Mouse (Mus musculus) brain, embryonic 14.5 days (tissue): ENCODE measurements around the gene Add3. TPM values are rescaled to one million over a fixed set of nuclear protein-coding genes. Genes with fewer than 3 reads are reported as not detected.

Source experiments
- DNase-seq: peaks from one replicate; pipeline ENCODE4 v3.0.0-alpha.2; 2011; ENCODE audit warnings: low read depth
- CTCF ChIP-seq: fragments of 200-500 bp; IDR thresholded peaks from 2 replicates; pipeline ENCODE4 v1.5.1; 2012; ENCODE audit warnings: inconsistent platforms, mild to moderate bottlenecking, moderate library complexity, borderline replicate concordance; ENCODE audit not compliant: insufficient read depth, insufficient read length; ENCODE audit errors: extremely low read depth
- POLR2A ChIP-seq: fragments of 200-500 bp; IDR thresholded peaks from 2 replicates; pipeline ENCODE4 v1.6.1; 2012; ENCODE audit warnings: mild to moderate bottlenecking, inconsistent platforms, borderline replicate concordance; ENCODE audit not compliant: poor library complexity, insufficient read depth, insufficient read length, severe bottlenecking; ENCODE audit errors: extremely low read depth
- polyA plus RNA-seq: library from polyadenylated mRNA; depleted of rRNA; stranded (reverse); fragments of >200 nt; gene quantifications from 2 replicates; pipeline ENCODE4 v1.2.3, GENCODE M21; 2012; rRNA removed

Gene Add3
- polyA plus RNA-seq, 1 experiment = 22.8 TPM

GRCm38 (mm10) chr19:53280254-53280653, 140.0 kb downstream of the Add3 start:
- TF ChIP-seq POLR2A = no peak
- no peak for TF ChIP-seq CTCF
- DNase-seq = no peak

GRCm38 (mm10) chr19:53282571-53282970, 142.3 kb downstream of the Add3 start:
- DNase-seq = peak; percentile 64
- TF ChIP-seq CTCF (no peak), POLR2A (no peak)

- no peak for TF ChIP-seq POLR2A
- TF ChIP-seq CTCF = no peak
These were observed 143.5 kb downstream of the Add3 start for GRCm38 (mm10) chr19:53283742-53284141.

GRCm38 (mm10) chr19:53284268-53285208, 144.3 kb downstream of the Add3 start:
- DNase-seq = peak; percentile 83
- no peak for TF ChIP-seq CTCF
- TF ChIP-seq POLR2A = no peak

More at GRCm38 (mm10) chr19:53283742-53284141, 143.5 kb downstream of the Add3 start:
- no peak for DNase-seq

GRCm38 (mm10) chr19:53296331-53297254, 156.3 kb downstream of the Add3 start:
- DNase-seq = no peak
- TF ChIP-seq CTCF (no peak), POLR2A (no peak)

Other genes starting within 250 kb of the Add3 start
- 88.4 and 93.8 TPM in 2 replicates for gene Xpnpep1, start 100.2 kb upstream of the Add3 start, polyA plus RNA-seq
- gene Mxi1, start 170.1 kb downstream of the Add3 start, polyA plus RNA-seq = 37.1 and 44.2 TPM in 2 replicates
- gene Gm10197, start 231.3 kb downstream of the Add3 start, polyA plus RNA-seq = not detected in 2 replicates